Mouse (Mus musculus): ENCODE measurements at regions not wholly inside any gene's neighbourhood (a gene's known extent, or its start where the extent isn't known, plus 50 kb on each side); places are given as distances from the start of the nearest gene placed in this dataset.

GRCm38 (mm10) chr11:112855975-112856374, 74.0 kb downstream of the Sox9 start:
- no peak overlapping the region for H3K4me2 ChIP-seq (ENCODE audit: low read depth, low read length)
- H3K36me3 ChIP-seq (ENCODE audit: control insufficient read depth, insufficient read depth): peaks cover 3% of the 10 kb centered on the region; the same call in 1 of the 2 replicates
- H3K27me3 ChIP-seq (ENCODE audit: control insufficient read depth, insufficient read depth, low read length): no peaks in the 10 kb centered on the region; the same call in 1 of the 2 replicates
- H3K9ac ChIP-seq (ENCODE audit: low read length): no peak overlapping the region
- no peak overlapping the region for H3K27ac ChIP-seq (ENCODE audit: low read length)
- WGBS: 84% methylated on average over 5 of the region's 5 CpGs
- no peak overlapping the region for H3K4me3 ChIP-seq (ENCODE audit: low read length)
- no peak for ATAC-seq (replicated peaks; ENCODE audit: extremely low read depth, insufficient read depth, low FRiP score)
- H3K9me3 ChIP-seq (replicated peaks; ENCODE audit: control insufficient read depth, low read length): peaks cover 10% of the 10 kb centered on the region
- no peaks in the 10 kb centered on the region for H3K4me1 ChIP-seq (ENCODE audit: control insufficient read depth, insufficient read depth, low read length)

- Histone ChIP-seq H3K27ac (ENCODE audit: low read length) (no peak overlapping the region), H3K4me3 (ENCODE audit: low read length) (no peak overlapping the region), H3K4me1 (ENCODE audit: control insufficient read depth, insufficient read depth, low read length) (no peaks in the 10 kb centered on the region), H3K36me3 (ENCODE audit: control insufficient read depth, insufficient read depth) (peaks cover 3% of the 10 kb centered on the region; the same call in 1 of the 2 replicates), H3K9me3 (replicated peaks; ENCODE audit: control insufficient read depth, low read length) (peaks cover 10% of the 10 kb centered on the region), H3K9ac (ENCODE audit: low read length) (no peak overlapping the region), H3K27me3 (ENCODE audit: control insufficient read depth, insufficient read depth, low read length) (peaks cover 2% of the 10 kb centered on the region; the same call in 1 of the 2 replicates), H3K4me2 (ENCODE audit: low read depth, low read length) (no peak overlapping the region)
- no peak for ATAC-seq (replicated peaks; ENCODE audit: extremely low read depth, insufficient read depth, low FRiP score)
- WGBS: 78% methylated on average over 7 of the region's 7 CpGs
Measured at GRCm38 (mm10) chr11:112859309-112859708, 77.3 kb downstream of the Sox9 start.

- Histone ChIP-seq H3K4me3 (ENCODE audit: low read length) (no peak overlapping the region), H3K4me1 (ENCODE audit: control insufficient read depth, insufficient read depth, low read length) (no peaks in the 10 kb centered on the region), H3K4me2 (ENCODE audit: low read depth, low read length) (no peak overlapping the region), H3K9me3 (replicated peaks; ENCODE audit: control insufficient read depth, low read length) (peaks cover 10% of the 10 kb centered on the region), H3K27ac (ENCODE audit: low read length) (no peak overlapping the region), H3K27me3 (ENCODE audit: control insufficient read depth, insufficient read depth, low read length) (peaks cover 2% of the 10 kb centered on the region; the same call in 1 of the 2 replicates), H3K9ac (ENCODE audit: low read length) (no peak overlapping the region), H3K36me3 (ENCODE audit: control insufficient read depth, insufficient read depth) (peaks cover 3% of the 10 kb centered on the region; the same call in 1 of the 2 replicates)
- no peak for ATAC-seq (replicated peaks; ENCODE audit: extremely low read depth, insufficient read depth, low FRiP score)
- 35% methylated on average over 11 of the region's 11 CpGs for WGBS
Measured at GRCm38 (mm10) chr11:112860797-112861196, 78.8 kb downstream of the Sox9 start.

- Histone ChIP-seq H3K4me1 (ENCODE audit: control insufficient read depth, insufficient read depth, low read length) (no peaks in the 10 kb centered on the region), H3K4me2 (ENCODE audit: low read depth, low read length) (no peak overlapping the region), H3K9ac (ENCODE audit: low read length) (no peak overlapping the region), H3K9me3 (replicated peaks; ENCODE audit: control insufficient read depth, low read length) (peaks cover 9% of the 10 kb centered on the region), H3K4me3 (ENCODE audit: low read length) (no peak overlapping the region), H3K36me3 (ENCODE audit: control insufficient read depth, insufficient read depth) (peaks cover 3% of the 10 kb centered on the region; the same call in 1 of the 2 replicates), H3K27ac (ENCODE audit: low read length) (no peak overlapping the region), H3K27me3 (ENCODE audit: control insufficient read depth, insufficient read depth, low read length) (peaks cover 2% of the 10 kb centered on the region; the same call in 1 of the 2 replicates)
- ATAC-seq (replicated peaks; ENCODE audit: extremely low read depth, insufficient read depth, low FRiP score): no peak
- 79% methylated on average over 5 of the region's 5 CpGs for WGBS
Measured at GRCm38 (mm10) chr11:112861233-112861632, 79.2 kb downstream of the Sox9 start.

GRCm38 (mm10) chr11:112865836-112866235, 83.8 kb downstream of the Sox9 start:
- H3K27ac ChIP-seq (ENCODE audit: low read length): no peak overlapping the region
- no peak overlapping the region for H3K4me2 ChIP-seq (ENCODE audit: low read depth, low read length)
- ATAC-seq (replicated peaks; ENCODE audit: extremely low read depth, insufficient read depth, low FRiP score): no peak
- WGBS: 86% methylated on average over 9 of the region's 9 CpGs
- H3K9me3 ChIP-seq (replicated peaks; ENCODE audit: control insufficient read depth, low read length): no peaks in the 10 kb centered on the region
- no peaks in the 10 kb centered on the region for H3K4me1 ChIP-seq (ENCODE audit: control insufficient read depth, insufficient read depth, low read length)
- no peak overlapping the region for H3K9ac ChIP-seq (ENCODE audit: low read length)
- peaks cover 7% of the 10 kb centered on the region for H3K27me3 ChIP-seq (ENCODE audit: control insufficient read depth, insufficient read depth, low read length)
- H3K36me3 ChIP-seq (ENCODE audit: control insufficient read depth, insufficient read depth): no peaks in the 10 kb centered on the region
- no peak overlapping the region for H3K4me3 ChIP-seq (ENCODE audit: low read length)

GRCm38 (mm10) chr11:112869571-112869970, 87.5 kb downstream of the Sox9 start:
- no peaks in the 10 kb centered on the region for H3K36me3 ChIP-seq (ENCODE audit: control insufficient read depth, insufficient read depth)
- no peak overlapping the region for H3K27ac ChIP-seq (ENCODE audit: low read length)
- no peaks in the 10 kb centered on the region for H3K9me3 ChIP-seq (replicated peaks; ENCODE audit: control insufficient read depth, low read length)
- no peak overlapping the region for H3K4me2 ChIP-seq (ENCODE audit: low read depth, low read length)
- no peaks in the 10 kb centered on the region for H3K4me1 ChIP-seq (ENCODE audit: control insufficient read depth, insufficient read depth, low read length)
- no peak for ATAC-seq (replicated peaks; ENCODE audit: extremely low read depth, insufficient read depth, low FRiP score)
- WGBS: 40% methylated on average over 5 of the region's 5 CpGs
- H3K9ac ChIP-seq (ENCODE audit: low read length): no peak overlapping the region
- no peak overlapping the region for H3K4me3 ChIP-seq (ENCODE audit: low read length)
- peaks cover 10% of the 10 kb centered on the region for H3K27me3 ChIP-seq (ENCODE audit: control insufficient read depth, insufficient read depth, low read length)

DNA sequence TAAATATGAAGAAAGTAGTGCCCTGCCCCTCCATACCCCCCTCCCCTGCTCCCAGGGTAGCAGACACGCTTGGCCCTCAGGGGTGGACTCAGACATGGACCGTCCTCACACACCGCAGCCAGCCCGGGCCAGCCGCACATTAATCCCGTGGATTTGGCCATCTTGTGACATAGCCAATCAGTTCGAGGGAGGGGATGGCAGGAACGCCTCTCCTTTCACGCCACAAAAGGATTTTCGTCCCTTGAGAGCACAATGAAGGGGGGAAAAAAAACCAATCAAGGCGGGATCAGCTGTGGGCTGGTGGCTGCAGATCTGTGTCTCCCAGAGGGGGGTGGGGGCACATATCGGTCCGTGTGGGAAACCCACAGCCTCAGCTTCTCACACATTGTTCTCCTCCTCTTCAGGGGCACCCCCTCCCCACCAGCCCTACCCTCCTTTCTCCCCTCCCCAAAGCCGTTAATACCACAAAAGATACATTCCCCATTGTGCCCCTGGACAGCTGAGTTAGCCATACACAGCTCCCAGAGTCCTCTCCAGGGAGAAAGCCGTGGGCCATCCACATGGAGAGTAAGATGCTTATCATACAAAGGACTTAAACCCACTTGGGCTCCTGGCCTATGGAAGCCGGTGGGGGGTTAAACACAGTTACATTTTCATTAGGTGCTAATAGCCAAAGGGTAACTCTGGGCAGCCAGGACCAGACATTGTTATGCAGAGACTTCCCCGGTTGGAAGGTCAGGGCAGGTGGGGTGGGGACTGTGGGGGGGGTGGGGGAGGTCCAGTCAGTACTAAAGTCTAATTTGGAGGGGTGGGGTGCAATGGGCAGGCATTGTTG, 88.4 kb downstream of the Sox9 start:
- Histone ChIP-seq H3K9ac (ENCODE audit: low read length) (no peak overlapping the region), H3K4me3 (ENCODE audit: low read length) (0 out of 2 replicates have a peak overlapping the region, but pooled peaks have one; percentile 8)
- no peak for ATAC-seq (replicated peaks; ENCODE audit: extremely low read depth, insufficient read depth, low FRiP score)

DNA sequence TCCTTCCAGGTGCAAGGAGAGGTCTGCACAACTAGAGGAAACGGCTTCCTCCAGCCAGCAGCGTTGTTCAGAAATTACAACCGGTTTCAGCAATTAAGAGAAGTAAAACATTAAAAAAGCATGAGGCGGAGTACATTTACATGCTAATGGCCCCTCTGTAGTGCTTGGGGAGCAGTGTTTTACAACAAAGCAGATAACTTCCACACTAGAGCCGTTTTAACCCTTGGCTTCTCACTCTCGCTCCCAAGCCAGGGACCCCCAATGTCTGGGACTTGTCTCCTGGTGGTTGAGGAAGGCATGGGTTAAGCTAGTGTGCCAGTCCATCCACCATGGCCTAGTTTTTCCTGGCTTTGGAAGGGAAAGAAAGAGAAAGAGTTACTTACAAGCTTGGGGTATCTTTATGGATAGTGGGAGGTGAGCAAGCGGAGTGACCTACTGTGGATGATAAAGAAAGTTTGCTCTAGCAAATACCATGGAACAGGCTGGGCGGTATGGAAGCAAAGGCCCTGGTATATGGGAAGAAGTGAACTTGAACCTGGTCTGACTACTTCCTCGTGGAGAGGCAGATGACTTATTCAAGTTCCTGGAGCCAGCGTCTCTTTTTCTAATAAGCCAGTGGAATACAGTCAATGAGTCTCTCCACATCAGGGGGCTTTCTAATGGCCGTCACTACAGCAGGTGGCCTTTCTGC, 90.8 kb downstream of the Sox9 start:
- Histone ChIP-seq H3K36me3 (ENCODE audit: control insufficient read depth, insufficient read depth) (no peaks in the 10 kb centered on the region), H3K27ac (ENCODE audit: low read length) (no peak overlapping the region), H3K27me3 (ENCODE audit: control insufficient read depth, insufficient read depth, low read length) (peaks cover 10% of the 10 kb centered on the region), H3K4me3 (ENCODE audit: low read length) (no peak overlapping the region), H3K4me1 (ENCODE audit: control insufficient read depth, insufficient read depth, low read length) (no peaks in the 10 kb centered on the region), H3K4me2 (ENCODE audit: low read depth, low read length) (no peak overlapping the region), H3K9ac (ENCODE audit: low read length) (no peak overlapping the region), H3K9me3 (replicated peaks; ENCODE audit: control insufficient read depth, low read length) (no peaks in the 10 kb centered on the region)
- WGBS: 63% methylated on average over 11 of the region's 11 CpGs
- no peak for ATAC-seq (replicated peaks; ENCODE audit: extremely low read depth, insufficient read depth, low FRiP score)

More for the DNA sequence above, 88.4 kb downstream of the Sox9 start:
- Histone ChIP-seq H3K27ac (ENCODE audit: low read length) (no peak overlapping the region), H3K27me3 (ENCODE audit: control insufficient read depth, insufficient read depth, low read length) (peaks cover 10% of the 10 kb centered on the region), H3K36me3 (ENCODE audit: control insufficient read depth, insufficient read depth) (no peaks in the 10 kb centered on the region), H3K4me1 (ENCODE audit: control insufficient read depth, insufficient read depth, low read length) (no peaks in the 10 kb centered on the region), H3K4me2 (ENCODE audit: low read depth, low read length) (peak overlapping the region; percentile 47), H3K9me3 (replicated peaks; ENCODE audit: control insufficient read depth, low read length) (no peaks in the 10 kb centered on the region)
- 8% methylated on average over 17 of the region's 17 CpGs for WGBS

GRCm38 (mm10) chr11:112874239-112874638, 92.2 kb downstream of the Sox9 start:
- H3K9me3 ChIP-seq (replicated peaks; ENCODE audit: control insufficient read depth, low read length): no peaks in the 10 kb centered on the region
- 74% methylated on average over 11 of the region's 11 CpGs for WGBS
- H3K27ac ChIP-seq (ENCODE audit: low read length): no peak overlapping the region
- H3K36me3 ChIP-seq (ENCODE audit: control insufficient read depth, insufficient read depth): no peaks in the 10 kb centered on the region
- H3K4me2 ChIP-seq (ENCODE audit: low read depth, low read length): no peak overlapping the region
- H3K27me3 ChIP-seq (ENCODE audit: control insufficient read depth, insufficient read depth, low read length): peaks cover 10% of the 10 kb centered on the region
- no peaks in the 10 kb centered on the region for H3K4me1 ChIP-seq (ENCODE audit: control insufficient read depth, insufficient read depth, low read length)
- ATAC-seq (replicated peaks; ENCODE audit: extremely low read depth, insufficient read depth, low FRiP score): no peak
- H3K4me3 ChIP-seq (ENCODE audit: low read length): no peak overlapping the region
- H3K9ac ChIP-seq (ENCODE audit: low read length): no peak overlapping the region

All from heart, embryonic 16.5 days (tissue).